Mouse (Mus musculus): ENCODE measurements around the gene 9030025P20Rik. TPM values are rescaled to one million over a fixed set of nuclear protein-coding genes. Genes with fewer than 3 reads are reported as not detected.
"Not testable (repeated sequence)": the region's sequence is repeated elsewhere in the genome, so short reads cannot be mapped to it uniquely, and the experiment has no call there.

Gene 9030025P20Rik
- polyA plus RNA-seq, 2 experiments, result 5.1 to 20.4 TPM

DNA sequence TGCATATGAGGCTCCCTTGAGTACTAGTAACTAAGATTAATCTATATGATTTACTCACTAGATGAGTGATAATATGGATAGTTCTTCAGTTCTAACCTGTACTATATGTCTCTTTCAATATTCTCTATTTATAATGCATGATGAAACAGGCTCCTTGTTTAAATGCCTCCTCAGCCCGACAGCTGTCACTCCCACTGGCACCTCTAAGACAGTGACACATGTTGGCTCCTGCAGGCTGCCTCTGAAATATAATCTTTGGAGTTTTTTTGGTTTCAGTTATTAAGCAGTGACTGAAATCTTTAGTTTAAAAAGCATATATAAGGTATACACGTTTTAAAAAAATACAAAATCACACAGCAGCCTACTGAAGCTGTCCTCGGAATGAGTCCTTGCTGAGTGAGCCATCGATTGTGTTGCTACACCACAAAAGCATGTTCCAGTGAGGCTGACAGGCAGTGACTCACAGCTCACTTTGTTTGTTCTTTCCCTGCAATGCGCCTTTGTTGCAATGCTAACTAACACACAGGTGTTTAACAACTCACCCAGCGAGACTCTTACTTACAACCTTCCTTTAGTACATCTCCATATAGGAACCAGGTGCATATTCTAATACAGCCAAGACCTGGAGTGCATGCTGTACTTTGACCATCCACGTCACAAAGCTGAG is 29.0 kb upstream of the 9030025P20Rik start:
- H3K27me3 ChIP-seq (ENCODE audit: control insufficient read depth, insufficient read depth, low read length), result no peaks in the 10 kb centered on the region
- no peak overlapping the region for H3K4me3 ChIP-seq (replicated peaks; ENCODE audit: low read length)
- DNase-seq (ENCODE audit: low spot score) (no peak), ATAC-seq (ENCODE audit: low FRiP score, low read depth) (no peak)
- H3K36me3 ChIP-seq (ENCODE audit: control insufficient read depth, insufficient read depth, low read length), result peaks cover 72% of the 10 kb centered on the region
- no peaks in the 10 kb centered on the region for H3K9me3 ChIP-seq (ENCODE audit: control insufficient read depth, low read length)
- H3K27ac ChIP-seq (replicated peaks; ENCODE audit: low read depth, low read length), result no peak overlapping the region
- TF ChIP-seq POLR2A (IDR thresholded peaks at IDR 0.05; ENCODE audit: borderline replicate concordance, extremely low read depth, insufficient read depth, insufficient read length), result no peak
- H3K9ac ChIP-seq (ENCODE audit: low read depth, low read length, severe bottlenecking), result no peak overlapping the region
- WGBS, result 89% methylated on average over 7 of the region's 7 CpGs
- H3K4me1 ChIP-seq (ENCODE audit: control insufficient read depth, insufficient read depth, low read length), result peaks cover 3% of the 10 kb centered on the region
- H3K4me2 ChIP-seq (replicated peaks; ENCODE audit: low read depth, low read length, severe bottlenecking), result no peak overlapping the region

DNA sequence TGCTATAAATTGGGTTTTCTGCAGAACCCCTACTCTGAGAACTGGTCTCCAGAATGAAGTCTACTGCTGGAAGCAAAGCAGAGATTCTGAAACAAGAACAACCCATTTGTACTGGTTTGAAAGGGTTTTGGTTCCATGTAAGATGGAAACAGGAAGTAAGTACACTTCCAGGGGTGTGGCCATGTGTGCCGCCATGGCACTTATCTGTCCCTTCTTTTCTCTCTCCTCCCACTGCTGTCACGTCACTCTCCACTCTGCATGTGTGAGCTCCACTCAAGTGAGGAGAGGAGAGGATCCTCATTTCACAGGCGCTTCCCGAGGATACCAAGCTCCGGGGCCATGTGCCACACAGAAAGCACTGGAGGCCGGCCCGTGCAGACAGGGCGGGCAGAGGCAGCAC is 24.8 kb upstream of the 9030025P20Rik start:
- no peak for TF ChIP-seq POLR2A (IDR thresholded peaks at IDR 0.05; ENCODE audit: borderline replicate concordance, extremely low read depth, insufficient read depth, insufficient read length)
- ATAC-seq (ENCODE audit: low FRiP score, low read depth), result no peak
- Histone ChIP-seq H3K4me2 (replicated peaks; ENCODE audit: low read depth, low read length, severe bottlenecking) (no peak overlapping the region), H3K9me3 (ENCODE audit: control insufficient read depth, low read length) (no peaks in the 10 kb centered on the region), H3K36me3 (ENCODE audit: control insufficient read depth, insufficient read depth, low read length) (peaks cover 71% of the 10 kb centered on the region), H3K4me1 (ENCODE audit: control insufficient read depth, insufficient read depth, low read length) (no peaks in the 10 kb centered on the region), H3K27ac (replicated peaks; ENCODE audit: low read depth, low read length) (no peak overlapping the region), H3K9ac (ENCODE audit: low read depth, low read length, severe bottlenecking) (no peak overlapping the region), H3K4me3 (replicated peaks; ENCODE audit: low read length) (no peak overlapping the region), H3K27me3 (ENCODE audit: control insufficient read depth, insufficient read depth, low read length) (no peaks in the 10 kb centered on the region)
- no peak for DNase-seq (ENCODE audit: low spot score)
- WGBS, result 90% methylated on average over 8 of the region's 8 CpGs

DNA sequence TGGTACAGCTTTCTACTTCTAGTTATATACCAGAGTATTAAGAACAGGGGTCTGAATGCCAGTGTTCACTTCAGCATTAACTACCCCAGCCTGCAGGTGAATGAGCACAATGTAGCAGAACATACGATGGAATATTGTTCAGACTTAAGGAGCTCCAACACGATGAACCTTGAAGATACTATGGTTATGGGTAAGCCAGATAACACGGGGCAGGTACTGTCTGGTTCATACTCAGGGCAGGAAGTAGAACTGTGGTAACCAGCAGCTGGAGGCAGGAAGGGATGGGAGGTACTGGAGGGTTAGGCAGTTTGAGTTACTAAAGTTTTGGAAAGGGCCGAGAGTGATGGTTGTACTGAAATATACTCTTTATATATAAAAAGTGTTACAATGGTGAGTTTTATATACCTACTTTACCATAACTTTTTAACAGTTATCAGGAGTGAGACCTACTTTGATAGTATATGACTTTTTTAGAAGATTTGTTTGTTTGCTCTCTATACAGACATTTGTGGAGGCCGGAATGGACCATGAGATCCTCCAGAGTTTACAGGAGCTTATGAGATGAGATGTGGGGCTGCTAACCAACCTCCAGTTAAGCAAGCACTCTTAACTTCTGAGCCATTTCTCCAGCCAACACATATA is 19.5 kb upstream of the 9030025P20Rik start:
- 88% methylated on average over 5 of the region's 5 CpGs for WGBS
- DNase-seq (ENCODE audit: low spot score), result no peak
- no peak for ATAC-seq (ENCODE audit: low FRiP score, low read depth)
- Histone ChIP-seq H3K9me3 (ENCODE audit: control insufficient read depth, low read length) (no peaks in the 10 kb centered on the region), H3K9ac (ENCODE audit: low read depth, low read length, severe bottlenecking) (no peak overlapping the region), H3K27me3 (ENCODE audit: control insufficient read depth, insufficient read depth, low read length) (no peaks in the 10 kb centered on the region), H3K27ac (replicated peaks; ENCODE audit: low read depth, low read length) (no peak overlapping the region), H3K36me3 (ENCODE audit: control insufficient read depth, insufficient read depth, low read length) (peaks cover 31% of the 10 kb centered on the region), H3K4me2 (replicated peaks; ENCODE audit: low read depth, low read length, severe bottlenecking) (no peak overlapping the region), H3K4me3 (replicated peaks; ENCODE audit: low read length) (no peak overlapping the region), H3K4me1 (ENCODE audit: control insufficient read depth, insufficient read depth, low read length) (peaks cover 6% of the 10 kb centered on the region)
- no peak for TF ChIP-seq POLR2A (IDR thresholded peaks at IDR 0.05; ENCODE audit: borderline replicate concordance, extremely low read depth, insufficient read depth, insufficient read length)

DNA sequence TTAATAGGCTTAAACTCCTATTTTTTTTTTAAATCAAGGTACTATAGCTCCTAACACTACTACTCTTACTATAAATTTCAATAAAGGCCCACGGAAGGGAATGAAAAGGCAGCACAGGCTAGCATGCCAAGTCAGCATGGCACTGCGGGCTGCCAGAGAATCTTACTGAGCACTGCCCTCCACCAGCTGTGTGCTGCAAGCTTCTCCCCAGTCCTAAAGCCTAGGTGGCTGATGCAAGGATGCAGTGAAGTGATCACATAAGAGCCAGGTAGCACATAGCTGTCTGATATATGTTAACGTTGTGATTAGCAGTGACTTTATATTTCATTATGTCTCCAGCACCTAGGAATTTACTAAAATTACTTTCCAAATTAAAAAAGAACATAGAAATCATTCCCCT is 18.3 kb upstream of the 9030025P20Rik start:
- H3K9ac ChIP-seq (ENCODE audit: low read depth, low read length, severe bottlenecking), result peak overlapping the region; percentile 38; the same call in 1 of the 2 replicates
- peak overlapping the region; percentile 86 for H3K4me2 ChIP-seq (replicated peaks; ENCODE audit: low read depth, low read length, severe bottlenecking)
- H3K27ac ChIP-seq (replicated peaks; ENCODE audit: low read depth, low read length), result no peak overlapping the region
- 19% methylated on average over 3 of the region's 3 CpGs for WGBS
- DNase-seq (ENCODE audit: low spot score) (no peak), ATAC-seq (ENCODE audit: low FRiP score, low read depth) (no peak)
- H3K36me3 ChIP-seq (ENCODE audit: control insufficient read depth, insufficient read depth, low read length), result peaks cover 21% of the 10 kb centered on the region
- peak overlapping the region; percentile 65 for H3K4me3 ChIP-seq (replicated peaks; ENCODE audit: low read length)
- H3K4me1 ChIP-seq (ENCODE audit: control insufficient read depth, insufficient read depth, low read length), result peaks cover 6% of the 10 kb centered on the region
- H3K9me3 ChIP-seq (ENCODE audit: control insufficient read depth, low read length), result no peaks in the 10 kb centered on the region
- H3K27me3 ChIP-seq (ENCODE audit: control insufficient read depth, insufficient read depth, low read length), result no peaks in the 10 kb centered on the region
- TF ChIP-seq POLR2A (IDR thresholded peaks at IDR 0.05; ENCODE audit: borderline replicate concordance, extremely low read depth, insufficient read depth, insufficient read length), result no peak

DNA sequence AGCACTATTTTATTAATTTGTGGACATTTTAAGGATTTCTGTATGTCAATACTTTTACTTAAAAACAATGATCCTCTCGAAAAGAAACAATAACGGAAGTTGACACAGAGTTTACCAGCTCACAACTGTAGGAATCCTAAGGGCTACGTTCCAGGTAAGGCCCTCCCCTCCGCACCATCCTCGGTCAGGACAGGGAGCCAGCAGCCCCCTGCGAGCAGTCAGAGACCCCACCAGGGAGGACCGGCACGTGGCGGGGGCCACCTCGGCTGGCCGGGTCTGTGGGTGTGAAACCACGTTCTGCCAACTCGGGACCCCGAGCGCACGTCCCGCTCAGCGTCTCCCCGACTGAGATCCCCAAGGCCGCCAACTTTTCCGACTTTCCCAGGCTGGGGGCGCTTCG is 17.7 kb upstream of the 9030025P20Rik start:
- no peaks in the 10 kb centered on the region for H3K27me3 ChIP-seq (ENCODE audit: control insufficient read depth, insufficient read depth, low read length)
- H3K4me1 ChIP-seq (ENCODE audit: control insufficient read depth, insufficient read depth, low read length), result peaks cover 6% of the 10 kb centered on the region
- peak overlapping the region; percentile 65 for H3K4me3 ChIP-seq (replicated peaks; ENCODE audit: low read length)
- TF ChIP-seq POLR2A (IDR thresholded peaks at IDR 0.05; ENCODE audit: borderline replicate concordance, extremely low read depth, insufficient read depth, insufficient read length), result no peak
- DNase-seq (ENCODE audit: low spot score) (no peak), ATAC-seq (ENCODE audit: low FRiP score, low read depth) (no peak)
- peak overlapping the region; percentile 80 for H3K9ac ChIP-seq (ENCODE audit: low read depth, low read length, severe bottlenecking)
- peaks cover 20% of the 10 kb centered on the region; the same call in 1 of the 2 replicates for H3K36me3 ChIP-seq (ENCODE audit: control insufficient read depth, insufficient read depth, low read length)
- WGBS, result 0% methylated on average over 12 of the region's 23 CpGs
- no peak overlapping the region for H3K27ac ChIP-seq (replicated peaks; ENCODE audit: low read depth, low read length)
- H3K9me3 ChIP-seq (ENCODE audit: control insufficient read depth, low read length), result no peaks in the 10 kb centered on the region
- H3K4me2 ChIP-seq (replicated peaks; ENCODE audit: low read depth, low read length, severe bottlenecking), result peak overlapping the region; percentile 86

DNA sequence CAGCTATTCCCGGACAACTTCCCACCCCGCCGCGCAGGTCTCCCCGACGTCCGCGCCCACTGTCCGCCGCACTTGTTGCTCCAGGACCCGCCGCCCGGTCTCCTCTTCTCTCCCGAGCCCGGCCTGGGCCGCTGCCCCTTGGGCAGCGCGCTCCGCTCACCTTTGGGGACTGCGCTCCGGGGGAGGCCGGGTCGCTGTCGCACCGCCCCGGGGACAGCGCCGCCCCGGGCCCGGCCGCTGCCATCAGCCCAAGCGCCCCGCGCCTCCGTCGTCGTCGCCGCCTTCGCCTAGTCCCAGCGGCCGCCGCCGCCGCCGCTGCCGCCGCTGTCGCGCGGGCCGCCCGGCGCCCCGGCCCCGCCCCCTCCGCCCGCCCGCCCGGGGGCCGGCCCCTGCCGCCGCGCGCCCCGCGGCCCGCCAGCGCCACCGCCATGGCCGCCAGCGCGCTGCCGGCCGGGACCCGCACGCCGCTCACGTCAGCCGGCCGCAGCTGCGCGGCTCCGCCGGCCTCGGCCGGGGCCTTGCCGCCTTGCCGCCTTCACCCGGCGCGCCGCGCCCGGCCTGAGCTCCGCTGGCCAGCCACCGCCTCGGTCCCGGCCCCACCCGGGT is 17.2 kb upstream of the 9030025P20Rik start, which contains the start of gene Phf10:
Gene Phf10, minus strand, starts transcription at position 323 of the 606 bp plus-strand sequence.
- Histone ChIP-seq H3K9ac (ENCODE audit: low read depth, low read length, severe bottlenecking) (peak within 1 kb of the TSS; percentile 80), H3K4me3 (replicated peaks; ENCODE audit: low read length) (peak within 1 kb of the TSS; percentile 65), H3K4me2 (replicated peaks; ENCODE audit: low read depth, low read length, severe bottlenecking) (peak within 1 kb of the TSS; percentile 86), H3K36me3 (ENCODE audit: control insufficient read depth, insufficient read depth, low read length) (peaks cover 20% of the 10 kb centered on the region; the same call in 1 of the 2 replicates)
- H3K27me3 ChIP-seq (ENCODE audit: control insufficient read depth, insufficient read depth, low read length); H3K4me1 ChIP-seq (ENCODE audit: control insufficient read depth, insufficient read depth, low read length); H3K27ac ChIP-seq (replicated peaks; ENCODE audit: low read depth, low read length); DNase-seq (ENCODE audit: low spot score); H3K9me3 ChIP-seq (ENCODE audit: control insufficient read depth, low read length): not testable (repeated sequence)
- WGBS, result 1% methylated on average over 34 of the region's 100 CpGs
- ATAC-seq (ENCODE audit: low FRiP score, low read depth), result peak; percentile 86

DNA sequence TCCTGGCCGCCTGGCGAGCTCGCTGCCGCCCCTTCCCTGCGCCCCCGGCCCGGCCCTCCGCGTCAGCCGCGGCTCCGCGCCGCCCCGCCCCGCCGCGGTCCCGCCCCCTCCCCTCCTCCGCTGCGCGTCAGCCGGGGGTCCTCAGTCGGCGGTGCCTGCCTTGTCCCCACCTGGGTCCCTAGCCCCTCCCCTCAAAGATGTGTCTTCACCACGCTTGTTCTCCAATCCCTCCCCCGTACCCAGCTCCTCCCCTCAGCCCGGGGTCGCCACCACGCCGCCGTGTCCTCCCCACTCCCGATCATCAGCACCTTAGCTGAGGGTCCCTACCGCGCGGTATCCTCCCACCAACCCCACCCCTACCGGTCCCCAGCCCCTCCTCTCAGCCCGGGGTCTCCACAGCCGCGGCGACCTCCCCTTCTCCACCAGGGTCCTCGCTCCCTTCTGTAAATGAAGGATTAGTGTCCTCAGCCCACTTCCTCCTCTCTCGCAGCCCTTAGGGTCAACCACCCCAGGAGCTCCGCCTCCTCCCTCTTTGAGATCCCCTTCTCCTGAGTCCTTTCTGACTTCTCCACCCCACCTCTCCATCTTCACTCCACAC is 16.6 kb upstream of the 9030025P20Rik start:
- H3K27ac ChIP-seq (replicated peaks; ENCODE audit: low read depth, low read length); H3K4me3 ChIP-seq (replicated peaks; ENCODE audit: low read length); H3K4me1 ChIP-seq (ENCODE audit: control insufficient read depth, insufficient read depth, low read length); H3K4me2 ChIP-seq (replicated peaks; ENCODE audit: low read depth, low read length, severe bottlenecking); H3K9ac ChIP-seq (ENCODE audit: low read depth, low read length, severe bottlenecking); H3K9me3 ChIP-seq (ENCODE audit: control insufficient read depth, low read length); H3K27me3 ChIP-seq (ENCODE audit: control insufficient read depth, insufficient read depth, low read length); DNase-seq (ENCODE audit: low spot score): not testable (repeated sequence)
- peak; percentile 95 for ATAC-seq (ENCODE audit: low FRiP score, low read depth)
- H3K36me3 ChIP-seq (ENCODE audit: control insufficient read depth, insufficient read depth, low read length), result peaks cover 16% of the 10 kb centered on the region; the same call in 1 of the 2 replicates
- no CpG with 5 or more reads among the region's 44 CpGs for WGBS

Measured in limb, embryonic 14.5 days (tissue).